Mouse (Mus musculus): ENCODE results near the gene AU040320. TPM values are rescaled to one million over a fixed set of nuclear protein-coding genes. Genes with fewer than 3 reads are reported as not detected.

The AU040320 gene
- polyA plus RNA-seq (2012; rRNA removed) = 17.0 and 17.1 TPM in 2 replicates

GRCm38 (mm10) chr4:126753268-126754230, at the start of gene AU040320, which contains the start of gene Ncdn:
Gene AU040320, plus strand, starts transcription at chr4:126753544.
Gene Ncdn, minus strand, starts transcription at chr4:126753438.

GRCm38 (mm10) chr4:126736001-126736414, 17.3 kb upstream of the AU040320 start, which contains the start of gene Tfap2e:
Gene Tfap2e, minus strand, starts transcription at chr4:126736240.

Other genes with a start within 250 kb of the AU040320 start
- 0.54 and 0.59 TPM in 2 replicates for gene Ago4, start 220.1 kb upstream of the AU040320 start, polyA plus RNA-seq (2012; rRNA removed)
- gene Clspn, start 196.6 kb upstream of the AU040320 start, polyA plus RNA-seq (2012; rRNA removed) = 0.04 and 0.18 TPM in 2 replicates
- 3.9 and 5.7 TPM in 2 replicates for gene 5730409E04Rik, start 143.7 kb upstream of the AU040320 start, polyA plus RNA-seq (2012; rRNA removed)
- gene Psmb2, start 75.9 kb upstream of the AU040320 start, polyA plus RNA-seq (2012; rRNA removed) = 79.6 and 88.9 TPM in 2 replicates
- 1.6 and 1.9 TPM in 2 replicates for gene Tfap2e, start 17.3 kb upstream of the AU040320 start, polyA plus RNA-seq (2012; rRNA removed)
- 18.3 and 23.7 TPM in 2 replicates for gene Ncdn, start 106 bp upstream of the AU040320 start, polyA plus RNA-seq (2012; rRNA removed)
- 0.38 and 0.93 TPM in 2 replicates for gene Zmym4, start 214.6 kb downstream of the AU040320 start, polyA plus RNA-seq (2012; rRNA removed)

Data from stomach, adult 2 months (tissue).